Mouse (Mus musculus): Measurements from ENCODE around the gene Ndrg3. TPM values are rescaled to one million over a fixed set of nuclear protein-coding genes. Genes with fewer than 3 reads are reported as not detected.
"Not testable (repeated sequence)": the region's sequence is repeated elsewhere in the genome, so short reads cannot be mapped to it uniquely, and the experiment has no call there.

The Ndrg3 gene
- total and polyA plus RNA-seq, 3 experiments = 19.8 to 23.6 (median 21.5) TPM

GRCm38 (mm10) chr2:156958496-156959252 is 33.2 kb downstream of the Ndrg3 start:
- no peak overlapping the region for H3K4me3 ChIP-seq
- no peak for DNase-seq
- H3K9ac ChIP-seq (ENCODE audit: low read depth, low read length) = no peak overlapping the region
- H3K4me1 ChIP-seq (ENCODE audit: control insufficient read depth, insufficient read depth, low read length) = no peaks in the 10 kb centered on the region
- no peak overlapping the region for H3K27ac ChIP-seq
- no peaks in the 10 kb centered on the region for H3K79me2 ChIP-seq (replicated peaks; ENCODE audit: control insufficient read depth, insufficient read depth, low read length)
- WGBS = 77% methylated on average over 9 of the region's 9 CpGs
- H3K27me3 ChIP-seq (ENCODE audit: control insufficient read depth, insufficient read depth, low read length) = no peaks in the 10 kb centered on the region
- TF ChIP-seq EP300 (IDR thresholded peaks at IDR 0.05; ENCODE audit: insufficient read depth, low read depth, low read length) (no peak), POLR2A (IDR thresholded peaks at IDR 0.05; ENCODE audit: insufficient read depth, low read depth, low read length) (no peak), CTCF (IDR thresholded peaks at IDR 0.05) (no peak)
- intact Hi-C loops (cut with DNase I) = no loop called here
- no peaks in the 10 kb centered on the region for H3K36me3 ChIP-seq (ENCODE audit: control insufficient read depth, insufficient read depth, low read length)

- no peak overlapping the region for H3K27ac ChIP-seq
- H3K4me3 ChIP-seq = no peak overlapping the region
- TF ChIP-seq CTCF (IDR thresholded peaks at IDR 0.05) (no peak), EP300 (IDR thresholded peaks at IDR 0.05; ENCODE audit: insufficient read depth, low read depth, low read length) (no peak), POLR2A (IDR thresholded peaks at IDR 0.05; ENCODE audit: insufficient read depth, low read depth, low read length) (no peak)
- H3K27me3 ChIP-seq (ENCODE audit: control insufficient read depth, insufficient read depth, low read length) = no peaks in the 10 kb centered on the region
- DNase-seq = no peak
- no peaks in the 10 kb centered on the region for H3K4me1 ChIP-seq (ENCODE audit: control insufficient read depth, insufficient read depth, low read length)
- no peaks in the 10 kb centered on the region for H3K79me2 ChIP-seq (replicated peaks; ENCODE audit: control insufficient read depth, insufficient read depth, low read length)
- intact Hi-C loops (cut with DNase I) = no loop called here
- H3K9ac ChIP-seq (ENCODE audit: low read depth, low read length) = no peak overlapping the region
- WGBS = 94% methylated on average over 2 of the region's 2 CpGs
- H3K36me3 ChIP-seq (ENCODE audit: control insufficient read depth, insufficient read depth, low read length) = no peaks in the 10 kb centered on the region
Observed at GRCm38 (mm10) chr2:156957035-156957434, 34.8 kb downstream of the Ndrg3 start.

- H3K9ac ChIP-seq (ENCODE audit: low read depth, low read length) = no peak overlapping the region
- no peak overlapping the region for H3K4me3 ChIP-seq
- DNase-seq = no peak
- no peaks in the 10 kb centered on the region for H3K36me3 ChIP-seq (ENCODE audit: control insufficient read depth, insufficient read depth, low read length)
- intact Hi-C loops (cut with DNase I) = no loop called here
- WGBS = 79% methylated on average over 7 of the region's 7 CpGs
- no peak overlapping the region for H3K27ac ChIP-seq
- TF ChIP-seq EP300 (IDR thresholded peaks at IDR 0.05; ENCODE audit: insufficient read depth, low read depth, low read length) (no peak), CTCF (IDR thresholded peaks at IDR 0.05) (no peak), POLR2A (IDR thresholded peaks at IDR 0.05; ENCODE audit: insufficient read depth, low read depth, low read length) (no peak)
- H3K4me1 ChIP-seq (ENCODE audit: control insufficient read depth, insufficient read depth, low read length) = no peaks in the 10 kb centered on the region
- H3K79me2 ChIP-seq (replicated peaks; ENCODE audit: control insufficient read depth, insufficient read depth, low read length) = no peaks in the 10 kb centered on the region
- no peaks in the 10 kb centered on the region for H3K27me3 ChIP-seq (ENCODE audit: control insufficient read depth, insufficient read depth, low read length)
Observed at GRCm38 (mm10) chr2:156956306-156956705, 35.5 kb downstream of the Ndrg3 start.

DNA sequence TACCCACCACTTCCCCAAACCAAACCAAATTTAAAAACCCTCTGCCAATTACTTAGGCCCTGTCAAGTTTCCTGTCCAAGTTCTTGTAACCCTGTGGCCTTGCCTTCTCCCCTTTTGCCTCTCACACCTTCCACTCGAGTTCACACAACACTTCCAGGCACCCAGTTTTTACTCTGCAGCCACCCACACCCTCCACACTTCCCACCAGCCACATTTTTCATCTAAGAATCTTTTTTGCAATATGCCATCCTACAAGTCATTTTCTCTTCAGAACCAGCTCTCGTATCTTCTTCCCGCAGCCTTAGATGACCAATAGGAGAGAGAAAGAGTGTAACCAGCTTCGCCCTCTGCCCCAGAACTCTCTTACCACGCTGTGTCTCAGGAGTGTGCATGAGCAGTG is 37.4 kb downstream of the Ndrg3 start:
- no peak for DNase-seq
- Histone ChIP-seq H3K9ac (ENCODE audit: low read depth, low read length) (no peak overlapping the region), H3K4me1 (ENCODE audit: control insufficient read depth, insufficient read depth, low read length) (no peaks in the 10 kb centered on the region), H3K27me3 (ENCODE audit: control insufficient read depth, insufficient read depth, low read length) (no peaks in the 10 kb centered on the region), H3K4me3 (no peak overlapping the region), H3K36me3 (ENCODE audit: control insufficient read depth, insufficient read depth, low read length) (no peaks in the 10 kb centered on the region), H3K79me2 (replicated peaks; ENCODE audit: control insufficient read depth, insufficient read depth, low read length) (no peaks in the 10 kb centered on the region), H3K27ac (no peak overlapping the region)
- TF ChIP-seq EP300 (IDR thresholded peaks at IDR 0.05; ENCODE audit: insufficient read depth, low read depth, low read length) = no peak
- no peak for TF ChIP-seq POLR2A (IDR thresholded peaks at IDR 0.05; ENCODE audit: insufficient read depth, low read depth, low read length)
- TF ChIP-seq CTCF (IDR thresholded peaks at IDR 0.05) = no peak
- intact Hi-C loops (cut with DNase I) = no loop called here
- 88% methylated on average over 5 of the region's 5 CpGs for WGBS

- Histone ChIP-seq H3K9ac (ENCODE audit: low read depth, low read length) (no peak overlapping the region), H3K36me3 (ENCODE audit: control insufficient read depth, insufficient read depth, low read length) (no peaks in the 10 kb centered on the region), H3K27me3 (ENCODE audit: control insufficient read depth, insufficient read depth, low read length) (no peaks in the 10 kb centered on the region), H3K27ac (no peak overlapping the region), H3K4me1 (ENCODE audit: control insufficient read depth, insufficient read depth, low read length) (no peaks in the 10 kb centered on the region), H3K79me2 (replicated peaks; ENCODE audit: control insufficient read depth, insufficient read depth, low read length) (no peaks in the 10 kb centered on the region), H3K4me3 (no peak overlapping the region)
- DNase-seq = no peak
- WGBS = 97% methylated on average over 10 of the region's 10 CpGs
- intact Hi-C loops (cut with DNase I) = no loop called here
- TF ChIP-seq CTCF (IDR thresholded peaks at IDR 0.05) (no peak), EP300 (IDR thresholded peaks at IDR 0.05; ENCODE audit: insufficient read depth, low read depth, low read length) (no peak), POLR2A (IDR thresholded peaks at IDR 0.05; ENCODE audit: insufficient read depth, low read depth, low read length) (no peak)
Observed at GRCm38 (mm10) chr2:156951301-156952094, 40.4 kb downstream of the Ndrg3 start.

- H3K79me2 ChIP-seq (replicated peaks; ENCODE audit: control insufficient read depth, insufficient read depth, low read length) = no peaks in the 10 kb centered on the region
- no peak overlapping the region for H3K9ac ChIP-seq (ENCODE audit: low read depth, low read length)
- no peak overlapping the region for H3K27ac ChIP-seq
- intact Hi-C loops (cut with DNase I) = no loop called here
- TF ChIP-seq CTCF (IDR thresholded peaks at IDR 0.05) (no peak), EP300 (IDR thresholded peaks at IDR 0.05; ENCODE audit: insufficient read depth, low read depth, low read length) (no peak), POLR2A (IDR thresholded peaks at IDR 0.05; ENCODE audit: insufficient read depth, low read depth, low read length) (no peak)
- no peak for DNase-seq
- H3K4me3 ChIP-seq = no peak overlapping the region
- WGBS = 89% methylated on average over 3 of the region's 3 CpGs
- no peaks in the 10 kb centered on the region for H3K4me1 ChIP-seq (ENCODE audit: control insufficient read depth, insufficient read depth, low read length)
- no peaks in the 10 kb centered on the region for H3K36me3 ChIP-seq (ENCODE audit: control insufficient read depth, insufficient read depth, low read length)
- no peaks in the 10 kb centered on the region for H3K27me3 ChIP-seq (ENCODE audit: control insufficient read depth, insufficient read depth, low read length)
Observed at GRCm38 (mm10) chr2:156950816-156951215, 41.0 kb downstream of the Ndrg3 start.

- DNase-seq; H3K79me2 ChIP-seq (replicated peaks; ENCODE audit: control insufficient read depth, insufficient read depth, low read length); H3K36me3 ChIP-seq (ENCODE audit: control insufficient read depth, insufficient read depth, low read length); H3K27me3 ChIP-seq (ENCODE audit: control insufficient read depth, insufficient read depth, low read length); H3K4me1 ChIP-seq (ENCODE audit: control insufficient read depth, insufficient read depth, low read length); H3K27ac ChIP-seq; intact Hi-C loops (cut with DNase I); H3K4me3 ChIP-seq; H3K9ac ChIP-seq (ENCODE audit: low read depth, low read length): not testable (repeated sequence)
- 87% methylated on average over 9 of the region's 9 CpGs for WGBS
Observed at GRCm38 (mm10) chr2:156941523-156941922, 50.3 kb downstream of the Ndrg3 start.

DNA sequence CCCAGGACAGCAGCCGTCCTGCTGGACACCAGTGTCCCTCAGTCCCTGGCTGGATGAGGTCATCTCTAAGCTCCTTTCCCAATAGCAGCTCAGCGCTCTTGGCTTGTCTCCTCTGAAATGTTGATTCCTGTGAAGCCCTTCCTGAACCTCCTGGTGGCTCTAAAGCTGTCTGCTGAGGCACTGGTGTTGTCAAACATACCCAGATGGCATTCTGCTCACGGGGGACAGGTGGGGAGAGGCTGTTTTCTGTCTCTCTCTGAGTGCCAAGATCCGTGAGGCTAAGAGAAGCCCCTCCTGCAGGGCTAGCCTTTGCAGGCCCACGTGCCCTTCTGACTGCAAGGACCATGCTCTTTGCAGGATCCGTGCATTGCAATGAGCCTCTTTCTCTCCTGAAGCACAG is 51.9 kb downstream of the Ndrg3 start:
- intact Hi-C loops (cut with DNase I); DNase-seq; H3K4me3 ChIP-seq; H3K79me2 ChIP-seq (replicated peaks; ENCODE audit: control insufficient read depth, insufficient read depth, low read length); H3K27ac ChIP-seq; H3K36me3 ChIP-seq (ENCODE audit: control insufficient read depth, insufficient read depth, low read length); H3K27me3 ChIP-seq (ENCODE audit: control insufficient read depth, insufficient read depth, low read length); H3K9ac ChIP-seq (ENCODE audit: low read depth, low read length); H3K4me1 ChIP-seq (ENCODE audit: control insufficient read depth, insufficient read depth, low read length): not testable (repeated sequence)
- WGBS = 69% methylated on average over 6 of the region's 6 CpGs
